Mouse (Mus musculus): ENCODE data around the gene Tnnt3. TPM values are rescaled to one million over a fixed set of nuclear protein-coding genes. Genes with fewer than 3 reads are reported as not detected.

Gene Tnnt3
- total and polyA plus RNA-seq, 2 experiments from 2014 or later = 1.5 to 3.1 TPM

GRCm38 (mm10) chr7:142560942-142561855 is 62.6 kb downstream of the Tnnt3 start:
- Histone ChIP-seq H3K9ac (replicated peaks; ENCODE audit: low read length, poor library complexity, severe bottlenecking) (no peak overlapping the region), H3K4me3 (ENCODE audit: low read depth, low read length) (no peak overlapping the region), H3K27ac (ENCODE audit: low read depth, low read length) (no peak overlapping the region), H3K4me1 (ENCODE audit: insufficient read depth, low read length) (no peaks in the 10 kb centered on the region), H3K27me3 (ENCODE audit: insufficient read depth, low read length) (no peaks in the 10 kb centered on the region), H3K9me3 (ENCODE audit: low read length) (no peaks in the 10 kb centered on the region), H3K4me2 (ENCODE audit: low read depth, low read length, poor library complexity, severe bottlenecking) (no peak overlapping the region), H3K36me3 (ENCODE audit: insufficient read depth, low read length) (no peaks in the 10 kb centered on the region)
- no peak for ATAC-seq (ENCODE audit: low FRiP score)
- 30% methylated on average over 18 of the region's 18 CpGs for WGBS
- DNase-seq (ENCODE audit: low spot score) = no peak
- TF ChIP-seq CTCF (IDR thresholded peaks at IDR 0.05) = no peak

- H3K4me2 ChIP-seq (ENCODE audit: low read depth, low read length, poor library complexity, severe bottlenecking) = no peak overlapping the region
- H3K9me3 ChIP-seq (ENCODE audit: low read length) = no peaks in the 10 kb centered on the region
- no peak overlapping the region for H3K4me3 ChIP-seq (ENCODE audit: low read depth, low read length)
- no peak for ATAC-seq (ENCODE audit: low FRiP score)
- peak; percentile 23 for DNase-seq (ENCODE audit: low spot score)
- WGBS = 86% methylated on average over 4 of the region's 4 CpGs
- H3K27ac ChIP-seq (ENCODE audit: low read depth, low read length) = no peak overlapping the region
- TF ChIP-seq CTCF (IDR thresholded peaks at IDR 0.05) = no peak
- H3K27me3 ChIP-seq (ENCODE audit: insufficient read depth, low read length) = no peaks in the 10 kb centered on the region
- H3K36me3 ChIP-seq (ENCODE audit: insufficient read depth, low read length) = no peaks in the 10 kb centered on the region
- H3K9ac ChIP-seq (replicated peaks; ENCODE audit: low read length, poor library complexity, severe bottlenecking) = no peak overlapping the region
- H3K4me1 ChIP-seq (ENCODE audit: insufficient read depth, low read length) = no peaks in the 10 kb centered on the region
Observed at GRCm38 (mm10) chr7:142561856-142562404, 63.3 kb downstream of the Tnnt3 start.

GRCm38 (mm10) chr7:142563168-142563567 is 64.5 kb downstream of the Tnnt3 start:
- Histone ChIP-seq H3K9me3 (ENCODE audit: low read length) (no peaks in the 10 kb centered on the region), H3K27ac (ENCODE audit: low read depth, low read length) (no peak overlapping the region), H3K9ac (replicated peaks; ENCODE audit: low read length, poor library complexity, severe bottlenecking) (no peak overlapping the region), H3K27me3 (ENCODE audit: insufficient read depth, low read length) (no peaks in the 10 kb centered on the region), H3K4me3 (ENCODE audit: low read depth, low read length) (no peak overlapping the region), H3K36me3 (ENCODE audit: insufficient read depth, low read length) (no peaks in the 10 kb centered on the region), H3K4me2 (ENCODE audit: low read depth, low read length, poor library complexity, severe bottlenecking) (no peak overlapping the region), H3K4me1 (ENCODE audit: insufficient read depth, low read length) (no peaks in the 10 kb centered on the region)
- TF ChIP-seq CTCF (IDR thresholded peaks at IDR 0.05) = no peak
- ATAC-seq (ENCODE audit: low FRiP score) (no peak), DNase-seq (ENCODE audit: low spot score) (peak; percentile 33)
- WGBS = 22% methylated on average over 6 of the region's 6 CpGs

- ATAC-seq (ENCODE audit: low FRiP score) (no peak), DNase-seq (ENCODE audit: low spot score) (no peak)
Observed at GRCm38 (mm10) chr7:142564955-142565643, 66.5 kb downstream of the Tnnt3 start.

More at GRCm38 (mm10) chr7:142564955-142565643, 66.5 kb downstream of the Tnnt3 start:
- Histone ChIP-seq H3K36me3 (ENCODE audit: insufficient read depth, low read length) (no peaks in the 10 kb centered on the region), H3K9me3 (ENCODE audit: low read length) (no peaks in the 10 kb centered on the region), H3K4me3 (ENCODE audit: low read depth, low read length) (no peak overlapping the region), H3K27ac (ENCODE audit: low read depth, low read length) (no peak overlapping the region), H3K4me1 (ENCODE audit: insufficient read depth, low read length) (no peaks in the 10 kb centered on the region; the same call in 1 of the 2 replicates), H3K9ac (replicated peaks; ENCODE audit: low read length, poor library complexity, severe bottlenecking) (no peak overlapping the region), H3K27me3 (ENCODE audit: insufficient read depth, low read length) (no peaks in the 10 kb centered on the region), H3K4me2 (ENCODE audit: low read depth, low read length, poor library complexity, severe bottlenecking) (no peak overlapping the region)
- 65% methylated on average over 11 of the region's 11 CpGs for WGBS
- TF ChIP-seq CTCF (IDR thresholded peaks at IDR 0.05) = no peak

Other genes with a start within 250 kb of the Tnnt3 start
- not detected in 2 replicates for gene Gm2431, start 240.5 kb upstream of the Tnnt3 start, total RNA-seq (2014; rRNA removed)
- not detected in 2 replicates for gene Gm2431, start 240.5 kb upstream of the Tnnt3 start, polyA plus RNA-seq (2015; fragmentation: Nextera tagmentation; extraction: Ambion mirVana)
- not detected in 2 replicates for gene Gm4559, start 224.5 kb upstream of the Tnnt3 start, total RNA-seq (2014; rRNA removed)
- gene Gm4559, start 224.5 kb upstream of the Tnnt3 start, polyA plus RNA-seq (2015; fragmentation: Nextera tagmentation; extraction: Ambion mirVana) = not detected in 2 replicates
- gene Krtap5-1, start 201.7 kb upstream of the Tnnt3 start, total RNA-seq (2014; rRNA removed) = not detected in 2 replicates
- gene Krtap5-1, start 201.7 kb upstream of the Tnnt3 start, polyA plus RNA-seq (2015; fragmentation: Nextera tagmentation; extraction: Ambion mirVana) = not detected in 2 replicates
- not detected in 2 replicates for gene Krtap5-4, start 195.3 kb upstream of the Tnnt3 start, total RNA-seq (2014; rRNA removed)
- not detected in 2 replicates for gene Krtap5-4, start 195.3 kb upstream of the Tnnt3 start, polyA plus RNA-seq (2015; fragmentation: Nextera tagmentation; extraction: Ambion mirVana)
- 16.4 and 21.8 TPM in 2 replicates for gene Ifitm10, start 125.1 kb upstream of the Tnnt3 start, total RNA-seq (2014; rRNA removed)
- gene Ifitm10, start 125.1 kb upstream of the Tnnt3 start, polyA plus RNA-seq (2015; fragmentation: Nextera tagmentation; extraction: Ambion mirVana) = 20.8 and 23.5 TPM in 2 replicates
- gene Gm49369, start 116.2 kb upstream of the Tnnt3 start, total RNA-seq (2014; rRNA removed) = 3.3 TPM in 1 of 2 replicates, not detected in the other
- gene Gm49369, start 116.2 kb upstream of the Tnnt3 start, polyA plus RNA-seq (2015; fragmentation: Nextera tagmentation; extraction: Ambion mirVana) = not detected in 2 replicates
- gene Ctsd, start 110.8 kb upstream of the Tnnt3 start, total RNA-seq (2014; rRNA removed) = 520 and 652 TPM in 2 replicates
- gene Ctsd, start 110.8 kb upstream of the Tnnt3 start, polyA plus RNA-seq (2015; fragmentation: Nextera tagmentation; extraction: Ambion mirVana) = 320 and 345 TPM in 2 replicates
- gene Syt8, start 64.0 kb upstream of the Tnnt3 start, total RNA-seq (2014; rRNA removed) = not detected in 2 replicates
- not detected in 2 replicates for gene Syt8, start 64.0 kb upstream of the Tnnt3 start, polyA plus RNA-seq (2015; fragmentation: Nextera tagmentation; extraction: Ambion mirVana)
- not detected in 2 replicates for gene Tnni2, start 57.0 kb upstream of the Tnnt3 start, total RNA-seq (2014; rRNA removed)
- 0.46 and 0.56 TPM in 2 replicates for gene Tnni2, start 57.0 kb upstream of the Tnnt3 start, polyA plus RNA-seq (2015; fragmentation: Nextera tagmentation; extraction: Ambion mirVana)
- gene Lsp1, start 38.0 kb upstream of the Tnnt3 start, total RNA-seq (2014; rRNA removed) = 5.1 and 11.0 TPM in 2 replicates
- gene Lsp1, start 38.0 kb upstream of the Tnnt3 start, polyA plus RNA-seq (2015; fragmentation: Nextera tagmentation; extraction: Ambion mirVana) = 5.3 and 8.7 TPM in 2 replicates
- 56.3 and 60.8 TPM in 2 replicates for gene Mrpl23, start 33.9 kb downstream of the Tnnt3 start, total RNA-seq (2014; rRNA removed)
- gene Mrpl23, start 33.9 kb downstream of the Tnnt3 start, polyA plus RNA-seq (2015; fragmentation: Nextera tagmentation; extraction: Ambion mirVana) = 24.6 and 30.1 TPM in 2 replicates
- 369 and 380 TPM in 2 replicates for gene Igf2, start 168.0 kb downstream of the Tnnt3 start, total RNA-seq (2014; rRNA removed)
- gene Igf2, start 168.0 kb downstream of the Tnnt3 start, polyA plus RNA-seq (2015; fragmentation: Nextera tagmentation; extraction: Ambion mirVana) = 195 and 213 TPM in 2 replicates
- gene Gm49394, start 171.1 kb downstream of the Tnnt3 start, total RNA-seq (2014; rRNA removed) = not detected in 2 replicates
- gene Gm49394, start 171.1 kb downstream of the Tnnt3 start, polyA plus RNA-seq (2015; fragmentation: Nextera tagmentation; extraction: Ambion mirVana) = not detected in 2 replicates
- not detected in 2 replicates for gene Ins2, start 244.5 kb downstream of the Tnnt3 start, total RNA-seq (2014; rRNA removed)
- gene Ins2, start 244.5 kb downstream of the Tnnt3 start, polyA plus RNA-seq (2015; fragmentation: Nextera tagmentation; extraction: Ambion mirVana) = 0.58 TPM in 1 of 2 replicates, not detected in the other

Measured in midbrain, postnatal 0 days (tissue).